32 mouse cellular contexts compared by ENCODE assay signal in the genomic region with DNA sequence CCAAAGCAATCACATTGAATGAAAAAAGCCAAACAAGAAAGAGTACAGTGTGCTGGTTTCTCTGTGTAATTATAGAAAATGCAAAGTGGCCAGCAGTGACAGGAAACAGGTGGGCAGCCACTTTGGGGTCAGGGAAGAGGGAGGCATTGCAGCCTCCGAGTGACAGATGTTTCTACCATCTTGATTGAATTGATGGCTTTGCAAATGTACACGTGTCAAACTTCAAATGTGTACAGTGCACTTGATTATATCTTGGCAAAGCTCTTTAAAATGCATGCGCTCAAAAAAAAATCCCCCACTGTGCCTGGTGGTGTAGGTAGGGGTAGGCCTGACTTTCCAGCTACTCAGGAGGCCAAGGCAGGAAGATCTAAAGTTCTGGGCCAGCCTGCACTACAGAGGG. TPM values are rescaled to one million over a fixed set of nuclear protein-coding genes. Genes with fewer than 3 reads are reported as not detected.
"Had no signal": no experiment of that assay in that cellular context is flagged by ENCODE, and none has a peak within 500 bp of the region (broad histone marks: within the 10 kb centered on the region; RNA-seq: fewer than 3 reads in every experiment).

No protein-coding gene starts in this region.

- H3K4me2 ChIP-seq: heart, embryonic 11.5 days; heart, embryonic 13.5 days; heart, embryonic 15.5 days; hindbrain, embryonic 13.5 days; hindbrain, embryonic 15.5 days; kidney, embryonic 15.5 days; limb, embryonic 13.5 days; limb, embryonic 15.5 days had no signal

- H3K27ac ChIP-seq: heart, embryonic 13.5 days; heart, embryonic 15.5 days; hindbrain, embryonic 13.5 days; hindbrain, embryonic 15.5 days; hindbrain, postnatal 0 days; kidney, embryonic 15.5 days; kidney, postnatal 0 days; limb, embryonic 13.5 days; limb, embryonic 15.5 days had no signal

- H3K27me3 ChIP-seq: limb, embryonic 13.5 days; limb, embryonic 15.5 days had no signal

- ATAC-seq: forebrain, postnatal 0 days; hindbrain, postnatal 0 days; intestine, embryonic 16.5 days had no signal

- H3K4me3 ChIP-seq: heart, embryonic 13.5 days; heart, embryonic 15.5 days; hindbrain, embryonic 13.5 days; hindbrain, embryonic 15.5 days; kidney, embryonic 15.5 days; limb, embryonic 13.5 days; limb, embryonic 15.5 days had no signal

- H3K36me3 ChIP-seq: heart, embryonic 13.5 days; heart, embryonic 15.5 days; hindbrain, embryonic 13.5 days; hindbrain, embryonic 15.5 days; kidney, embryonic 15.5 days; limb, embryonic 13.5 days; limb, embryonic 15.5 days had no signal

- H3K4me1 ChIP-seq: kidney, embryonic 15.5 days had no signal

- H3K9me3 ChIP-seq: heart, embryonic 13.5 days; heart, embryonic 15.5 days; hindbrain, embryonic 13.5 days; hindbrain, embryonic 15.5 days; kidney, embryonic 15.5 days; limb, embryonic 13.5 days; limb, embryonic 15.5 days had no signal

- H3K9ac ChIP-seq: forebrain, postnatal 0 days; heart, embryonic 13.5 days; heart, embryonic 15.5 days; hindbrain, embryonic 13.5 days; hindbrain, embryonic 15.5 days; kidney, embryonic 15.5 days; limb, embryonic 13.5 days; limb, embryonic 15.5 days had no signal

- DNase-seq: forebrain, postnatal 0 days; gastrocnemius, postnatal 10 days; gastrocnemius, postnatal 25 days; heart, adult 18-20 months; heart, postnatal 14 days; heart, postnatal 36 days; kidney, adult 11 months; kidney, adult 2 months; kidney, adult 9 months; kidney, postnatal 14 days; kidney, postnatal 36 days; layer of hippocampus, adult 9-11 months; layer of hippocampus, postnatal 36 days; left cerebral cortex, postnatal 4 days had no signal

RNA-seq across cellular contexts. Expression of gene Cacna1h, which starts 9.3 kb away (rescaled TPM):
- total RNA-seq: granulocyte monocyte progenitor cell, adult 5-6 weeks had no signal

RNA-seq across cellular contexts. Expression of gene Tekt4, which starts 11.5 kb away (rescaled TPM):
- total RNA-seq: gastrocnemius, adult 18-20 months; gastrocnemius, postnatal 10 days; gastrocnemius, postnatal 25 days; gastrocnemius, postnatal 4 days; granulocyte monocyte progenitor cell, adult 5-6 weeks; hematopoietic stem cell, adult 5-6 weeks had no signal
- polyA plus RNA-seq: intestine, embryonic 16.5 days; kidney, embryonic 15.5 days; kidney, postnatal 0 days; large intestine, adult 2 months; limb, embryonic 11.5 days; limb, embryonic 13.5 days; limb, embryonic 15.5 days had no signal

RNA-seq across cellular contexts. Expression of gene Sstr5, which starts 54.2 kb away (rescaled TPM):
- total RNA-seq: gastrocnemius, adult 18-20 months; gastrocnemius, postnatal 10 days; gastrocnemius, postnatal 25 days; gastrocnemius, postnatal 4 days; granulocyte monocyte progenitor cell, adult 5-6 weeks; heart, adult 18-20 months; heart, postnatal 14 days; heart, postnatal 36 days; hematopoietic stem cell, adult 5-6 weeks had no signal
- polyA plus RNA-seq: heart, postnatal 0 days; kidney, adult 2 months; kidney, embryonic 15.5 days; kidney, postnatal 0 days had no signal
